8 mouse cellular contexts compared by ENCODE assay signal in genomic region chr5:100036681-100037080, GRCm38 (mm10). TPM values are rescaled to one million over a fixed set of nuclear protein-coding genes. Genes with fewer than 3 reads are reported as not detected.
DNase-seq lines count a peak whose midpoint lies in the region; ATAC-seq lines count a peak whose summit lies in the region.

No protein-coding gene starts in this region.

- H3K27me3 ChIP-seq in kidney, embryonic 16.5 days (ENCODE audit: insufficient read depth, low read length), result no peaks in the 10 kb centered on the region
- no peaks in the 10 kb centered on the region for H3K27me3 ChIP-seq in embryonic facial prominence, embryonic 15.5 days
- H3K27me3 ChIP-seq in limb, embryonic 15.5 days, result no peaks in the 10 kb centered on the region

- H3K9me3 ChIP-seq in kidney, embryonic 16.5 days (ENCODE audit: low read length), result no peaks in the 10 kb centered on the region
- H3K9me3 ChIP-seq in embryonic facial prominence, embryonic 15.5 days (replicated peaks), result no peaks in the 10 kb centered on the region
- H3K9me3 ChIP-seq in limb, embryonic 15.5 days, result no peaks in the 10 kb centered on the region

- no peak for DNase-seq in kidney, adult 18-20 months
- peak; percentile 28 for DNase-seq in neural tube, embryonic 10.5 days (ENCODE audit: extremely low spot score, low spot score)
- DNase-seq in urinary bladder, adult 18-20 months (ENCODE audit: low spot score in 2 of 2), result no peak
- no peak for DNase-seq in layer of hippocampus, postnatal 25 days (ENCODE audit: extremely low spot score in 1 of 2, low spot score in 1 of 2)
- no peak for DNase-seq in spleen, adult 12 weeks (ENCODE audit: low spot score)

- H3K36me3 ChIP-seq in kidney, embryonic 16.5 days (ENCODE audit: insufficient read depth, low read length), result peaks cover 46% of the 10 kb centered on the region
- peaks cover 35% of the 10 kb centered on the region for H3K36me3 ChIP-seq in embryonic facial prominence, embryonic 15.5 days
- peaks cover 39% of the 10 kb centered on the region for H3K36me3 ChIP-seq in limb, embryonic 15.5 days

- WGBS in kidney, embryonic 16.5 days, result 10% methylated on average over 7 of the region's 7 CpGs
- 11% methylated on average over 7 of the region's 7 CpGs for WGBS in embryonic facial prominence, embryonic 15.5 days
- WGBS in limb, embryonic 15.5 days, result 14% methylated on average over 7 of the region's 7 CpGs

- H3K4me1 ChIP-seq in kidney, embryonic 16.5 days (ENCODE audit: insufficient read depth, low read length), result peaks cover 21% of the 10 kb centered on the region; the same call in 1 of the 2 replicates
- peaks cover 30% of the 10 kb centered on the region for H3K4me1 ChIP-seq in embryonic facial prominence, embryonic 15.5 days
- peaks cover 17% of the 10 kb centered on the region for H3K4me1 ChIP-seq in limb, embryonic 15.5 days

- peak overlapping the region; percentile 94 for H3K4me2 ChIP-seq in kidney, embryonic 16.5 days (replicated peaks; ENCODE audit: low read depth, low read length)
- peak overlapping the region; percentile 83 for H3K4me2 ChIP-seq in embryonic facial prominence, embryonic 15.5 days (replicated peaks)
- peak overlapping the region; percentile 60 for H3K4me2 ChIP-seq in limb, embryonic 15.5 days

- H3K9ac ChIP-seq in kidney, embryonic 16.5 days (replicated peaks; ENCODE audit: low read length), result peak overlapping the region; percentile 56
- H3K9ac ChIP-seq in embryonic facial prominence, embryonic 15.5 days, result peak overlapping the region; percentile 98; the same call in 1 of the 2 replicates
- H3K9ac ChIP-seq in limb, embryonic 15.5 days, result 0 out of 2 replicates have a peak overlapping the region, but pooled peaks have one; percentile 14

- H3K4me3 ChIP-seq in kidney, embryonic 16.5 days (ENCODE audit: low read length), result peak overlapping the region; percentile 96
- H3K4me3 ChIP-seq in embryonic facial prominence, embryonic 15.5 days (replicated peaks), result peak overlapping the region; percentile 98
- H3K4me3 ChIP-seq in limb, embryonic 15.5 days, result peak overlapping the region; percentile 96

- ATAC-seq in kidney, embryonic 16.5 days (ENCODE audit: low FRiP score, low TSS enrichment), result no peak
- ATAC-seq in embryonic facial prominence, embryonic 15.5 days (ENCODE audit: insufficient number of reproducible peaks, low FRiP score, low TSS enrichment, low read depth), result no peak
- no peak for ATAC-seq in limb, embryonic 15.5 days (ENCODE audit: insufficient number of reproducible peaks, low FRiP score, low TSS enrichment, low read depth)

- no peak overlapping the region for H3K27ac ChIP-seq in kidney, embryonic 16.5 days (ENCODE audit: low read length)
- no peak overlapping the region for H3K27ac ChIP-seq in embryonic facial prominence, embryonic 15.5 days (replicated peaks)
- no peak overlapping the region for H3K27ac ChIP-seq in limb, embryonic 15.5 days

RNA-seq across cellular contexts. Expression of gene Hnrnpdl, which starts 2.8 kb away (rescaled TPM):
- 153 and 162 TPM in 2 replicates for polyA plus RNA-seq in kidney, embryonic 16.5 days (2015; fragmentation: Nextera tagmentation; extraction: Ambion mirVana)
- polyA plus RNA-seq in embryonic facial prominence, embryonic 15.5 days (2015; fragmentation: Nextera tagmentation; extraction: Ambion mirVana), result 149 and 152 TPM in 2 replicates
- 135 and 148 TPM in 2 replicates for polyA plus RNA-seq in limb, embryonic 15.5 days (2015; fragmentation: Nextera tagmentation; extraction: Ambion mirVana)
- 100 to 1,000 TPM; 161 to 197 TPM for total RNA-seq in layer of hippocampus, postnatal 25 days (2021)

RNA-seq across cellular contexts. Expression of gene Enoph1, which starts 3.1 kb away (rescaled TPM):
- 47.7 and 52.1 TPM in 2 replicates for polyA plus RNA-seq in kidney, embryonic 16.5 days (2015; fragmentation: Nextera tagmentation; extraction: Ambion mirVana)
- polyA plus RNA-seq in embryonic facial prominence, embryonic 15.5 days (2015; fragmentation: Nextera tagmentation; extraction: Ambion mirVana), result 41.5 and 41.9 TPM in 2 replicates
- 42.6 and 43.6 TPM in 2 replicates for polyA plus RNA-seq in limb, embryonic 15.5 days (2015; fragmentation: Nextera tagmentation; extraction: Ambion mirVana)
- total RNA-seq in layer of hippocampus, postnatal 25 days (2021), result 10 to 100 TPM; 50.2 to 54.9 TPM

RNA-seq across cellular contexts. Expression of gene 4930524J08Rik, which starts 57.8 kb away (rescaled TPM):
- 1.5 and 2.0 TPM in 2 replicates for polyA plus RNA-seq in kidney, embryonic 16.5 days (2015; fragmentation: Nextera tagmentation; extraction: Ambion mirVana)
- 1.7 and 3.5 TPM in 2 replicates for polyA plus RNA-seq in embryonic facial prominence, embryonic 15.5 days (2015; fragmentation: Nextera tagmentation; extraction: Ambion mirVana)
- polyA plus RNA-seq in limb, embryonic 15.5 days (2015; fragmentation: Nextera tagmentation; extraction: Ambion mirVana), result 1.7 and 2.2 TPM in 2 replicates
- 1 to 10 TPM; 1.6 to 2.1 TPM for total RNA-seq in layer of hippocampus, postnatal 25 days (2021)

RNA-seq across cellular contexts. Expression of gene Hnrnpd, which starts 57.9 kb away (rescaled TPM):
- 57.2 and 84.8 TPM in 2 replicates for polyA plus RNA-seq in kidney, embryonic 16.5 days (2015; fragmentation: Nextera tagmentation; extraction: Ambion mirVana)
- polyA plus RNA-seq in embryonic facial prominence, embryonic 15.5 days (2015; fragmentation: Nextera tagmentation; extraction: Ambion mirVana), result 180 and 195 TPM in 2 replicates
- 134 and 153 TPM in 2 replicates for polyA plus RNA-seq in limb, embryonic 15.5 days (2015; fragmentation: Nextera tagmentation; extraction: Ambion mirVana)
- total RNA-seq in layer of hippocampus, postnatal 25 days (2021), result 100 to 1,000 TPM; 179 to 219 TPM

Comparison
In these comparisons a context has a peak if more than half of its experiments do, and no peak if none do; other contexts are left out.
1. H3K9ac ChIP-seq: peak in every context shown above with its lines; median percentile 98 in embryonic facial prominence, embryonic 15.5 days; 56 in kidney, embryonic 16.5 days; 14 in limb, embryonic 15.5 days.